Mouse (Mus musculus) liver, embryonic 14.5 days (tissue): ENCODE measurements around the gene Hapln4. TPM values are rescaled to one million over a fixed set of nuclear protein-coding genes. Genes with fewer than 3 reads are reported as not detected.

Source experiments
- ATAC-seq: fragments of 200-750 bp; cut with Nextera tagmentation; 2 replicates; pipeline ENCODE4 v1.8.0; 2017; ENCODE audit warnings: moderate number of reproducible peaks, mild to moderate bottlenecking, moderate library complexity; ENCODE audit not compliant: insufficient read depth
- DNase-seq, 3 experiments: peaks; one replicate each; pipeline ENCODE4 v3.0.0-alpha.2; 2012 to 2013; ENCODE audit warnings: low read depth in 3 of 3, low spot score in 3 of 3
- H3K27ac ChIP-seq: fragments of 300-500 bp; sonication (generic); 2 replicates; pipeline ENCODE4 v1.5.1; 2014; ENCODE audit warnings: moderate library complexity, mild to moderate bottlenecking, control low read depth, inconsistent platforms
- H3K27me3 ChIP-seq: fragments of 300-500 bp; sonication (generic); 2 replicates; pipeline ENCODE4 v1.6.1; 2014; ENCODE audit warnings: mild to moderate bottlenecking, low read length, moderate library complexity; ENCODE audit not compliant: control insufficient read depth, insufficient read depth
- H3K36me3 ChIP-seq: fragments of 300-500 bp; sonication (generic); replicated peaks from 2 replicates; pipeline ENCODE4 v1.6.1; 2014; ENCODE audit warnings: low read depth; ENCODE audit not compliant: control insufficient read depth, insufficient read depth
- H3K4me1 ChIP-seq, 2 experiments: fragments of 200-500 bp in 1 of 2; fragments of 300-500 bp in 1 of 2; sonication (generic) in 1 of 2; replicated peaks; 2 replicates each; pipeline ENCODE4 v1.6.1; 2012 to 2014; ENCODE audit warnings: antibody characterized with exemption in 1 of 2, inconsistent platforms in 1 of 2, low read length in 1 of 2; ENCODE audit not compliant: control insufficient read depth in 2 of 2, insufficient read depth in 2 of 2
- H3K4me2 ChIP-seq: fragments of 300-500 bp; sonication (generic); 2 replicates; pipeline ENCODE4 v1.6.1; 2014; ENCODE audit warnings: low read depth, mild to moderate bottlenecking, control low read depth, moderate library complexity
- H3K4me3 ChIP-seq, 2 experiments: fragments of 200-500 bp in 1 of 2; fragments of 300-500 bp in 1 of 2; sonication (generic) in 1 of 2; 2 replicates each; pipeline ENCODE4 v1.5.1; 2012 to 2014; ENCODE audit warnings: low read depth in 2 of 2, low read length in 2 of 2, mild to moderate bottlenecking in 2 of 2, control low read depth in 1 of 2, inconsistent platforms in 1 of 2, moderate library complexity in 1 of 2; ENCODE audit not compliant: insufficient read depth in 1 of 2
- H3K9ac ChIP-seq: fragments of 300-500 bp; sonication (generic); replicated peaks from 2 replicates; pipeline ENCODE4 v1.6.1; 2014; ENCODE audit warnings: mild to moderate bottlenecking, control low read depth, moderate library complexity
- H3K9me3 ChIP-seq: fragments of 300-500 bp; sonication (generic); 2 replicates; pipeline ENCODE4 v1.6.1; 2016; ENCODE audit warnings: low read length, mixed read lengths; ENCODE audit not compliant: control insufficient read depth
- CTCF ChIP-seq: IDR thresholded peaks from 2 replicates; pipeline ENCODE4 v1.5.1; 2016; ENCODE audit warnings: antibody characterized with exemption, low read depth, control low read depth
- EP300 ChIP-seq: IDR thresholded peaks from 2 replicates; pipeline ENCODE4 v1.6.1; 2016; ENCODE audit warnings: antibody characterized with exemption, low read depth
- WGBS: fragments of 180-500 bp; shearing (Covaris S2); extraction: QIAGEN DNeasy Blood & Tissue Kit; methylation state at CpG from one replicate; pipeline ENCODE4 v1.1.7; 2014; ENCODE audit not compliant: insufficient replicate concordance; 5-methylcytosine and 5-hydroxymethylcytosine counted together
- polyA plus RNA-seq, 2 experiments: library from polyadenylated mRNA; depleted of rRNA in 1 of 2; stranded (reverse) in 1 of 2; unstranded in 1 of 2; fragments of >200 nt; fragmentation: Nextera tagmentation in 1 of 2; extraction: Ambion mirVana in 1 of 2; gene quantifications; 2 replicates each; pipeline versions ENCODE4 v1.2.1 to v1.2.3; 2012 to 2014

Hapln4 gene
- polyA plus RNA-seq, 2 experiments, result 0.06 TPM; not detected in 1

- Histone ChIP-seq H3K36me3 (0 out of 2 replicates have a peak, but pooled peaks cover 2% of the 10 kb centered on the region), H3K27ac (no peak overlapping the region), H3K4me3 (no peak overlapping the region), H3K4me2 (no peak overlapping the region), H3K9ac (no peak overlapping the region), H3K27me3 (no peaks in the 10 kb centered on the region), H3K4me1 (peaks cover 7 to 20% of the 10 kb centered on the region in 2 experiments), H3K9me3 (no peaks in the 10 kb centered on the region)
- no peak for ATAC-seq
- DNase-seq, result no peak
- TF ChIP-seq CTCF (no peak), EP300 (no peak)
- 65% methylated on average over 9 of the region's 9 CpGs for WGBS
These were observed 46.2 kb downstream of the Hapln4 start for GRCm38 (mm10) chr8:70129309-70129952.

GRCm38 (mm10) chr8:70130066-70130465 is 46.8 kb downstream of the Hapln4 start:
- H3K9ac ChIP-seq, result no peak overlapping the region
- no peak overlapping the region for H3K27ac ChIP-seq
- WGBS, result 71% methylated on average over 3 of the region's 3 CpGs
- DNase-seq, result no peak
- H3K4me2 ChIP-seq, result no peak overlapping the region
- no peak for TF ChIP-seq CTCF
- TF ChIP-seq EP300, result no peak
- peaks cover 7% of the 10 kb centered on the region; the same call in 1 of the 2 replicates for H3K36me3 ChIP-seq
- H3K27me3 ChIP-seq, result no peaks in the 10 kb centered on the region
- peaks cover 7 to 20% of the 10 kb centered on the region in 2 experiments for H3K4me1 ChIP-seq
- ATAC-seq, result no peak
- no peaks in the 10 kb centered on the region for H3K9me3 ChIP-seq
- no peak overlapping the region for H3K4me3 ChIP-seq

GRCm38 (mm10) chr8:70131166-70131883 is 48.1 kb downstream of the Hapln4 start, which contains the start of gene Nr2c2ap:
TSS of gene Nr2c2ap (plus strand) at chr8:70131333.
- ATAC-seq (peak; percentile 83), DNase-seq (peak; percentile 70 to 76 (median 72))
- Histone ChIP-seq H3K4me3 (peak within 1 kb of the TSS; percentile 68 to 87), H3K9me3 (no peaks in the 10 kb centered on the region), H3K9ac (peak within 1 kb of the TSS; percentile 78), H3K27ac (peak within 1 kb of the TSS; percentile 25), H3K4me2 (peak within 1 kb of the TSS; percentile 90), H3K36me3 (peaks cover 10% of the 10 kb centered on the region), H3K4me1 (peaks cover 7 to 20% of the 10 kb centered on the region in 2 experiments), H3K27me3 (no peaks in the 10 kb centered on the region)
- TF ChIP-seq EP300 (no peak), CTCF (no peak)
- 1% methylated on average over 37 of the region's 37 CpGs for WGBS

- no peak overlapping the region for H3K4me2 ChIP-seq
- H3K9me3 ChIP-seq, result no peaks in the 10 kb centered on the region
- ATAC-seq, result no peak
- H3K4me1 ChIP-seq, result peaks cover 14 to 26% of the 10 kb centered on the region in 2 experiments
- H3K27me3 ChIP-seq, result no peaks in the 10 kb centered on the region
- no peak for TF ChIP-seq EP300
- TF ChIP-seq CTCF, result no peak
- H3K27ac ChIP-seq, result no peak overlapping the region
- no peak overlapping the region for H3K9ac ChIP-seq
- 78% methylated on average over 5 of the region's 5 CpGs for WGBS
- no peak overlapping the region for H3K4me3 ChIP-seq
- peaks cover 10% of the 10 kb centered on the region for H3K36me3 ChIP-seq
- DNase-seq, result no peak
These were observed 50.8 kb downstream of the Hapln4 start for GRCm38 (mm10) chr8:70134086-70134485.

- 70% methylated on average over 9 of the region's 9 CpGs for WGBS
- no peaks in the 10 kb centered on the region for H3K27me3 ChIP-seq
- ATAC-seq (no peak), DNase-seq (no peak)
- H3K4me1 ChIP-seq, result peaks cover 14 to 19% of the 10 kb centered on the region in 2 experiments
- no peak overlapping the region for H3K4me2 ChIP-seq
- no peak for TF ChIP-seq EP300
- no peak overlapping the region for H3K27ac ChIP-seq
- no peak overlapping the region for H3K4me3 ChIP-seq
- peaks cover 10% of the 10 kb centered on the region for H3K36me3 ChIP-seq
- H3K9ac ChIP-seq, result no peak overlapping the region
- no peaks in the 10 kb centered on the region for H3K9me3 ChIP-seq
These were observed 51.7 kb downstream of the Hapln4 start for GRCm38 (mm10) chr8:70134931-70135330.
